Mouse (Mus musculus): ENCODE measurements at regions not wholly inside any gene's neighbourhood (a gene's known extent, or its start where the extent isn't known, plus 50 kb on each side); places are given as distances from the start of the nearest gene placed in this dataset.

DNA sequence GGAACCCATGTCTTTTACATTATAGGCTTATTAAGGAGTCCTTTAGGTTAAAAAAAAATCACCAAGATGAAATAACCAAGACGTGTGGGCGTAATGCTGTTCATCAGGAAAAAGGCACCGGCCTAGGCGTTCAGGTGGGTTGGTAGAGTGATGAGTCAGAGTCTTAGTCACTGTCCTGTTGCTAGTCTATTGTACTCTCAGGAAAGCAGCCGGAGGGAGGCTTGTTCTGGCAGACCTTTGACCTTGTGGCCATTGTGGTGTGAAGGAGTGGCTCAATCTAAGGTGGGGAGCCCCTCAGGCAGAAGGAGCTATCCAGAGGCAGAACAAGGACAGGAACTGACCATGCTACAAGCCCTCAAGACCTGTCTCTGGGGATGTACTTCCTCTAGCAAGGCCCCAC is 686.8 kb downstream of the Egfem1 start:
- no peak overlapping the region for H3K27ac ChIP-seq (ENCODE audit: low read length)
- no peaks in the 10 kb centered on the region for H3K36me3 ChIP-seq (ENCODE audit: control insufficient read depth, insufficient read depth, low read length)
- H3K4me1 ChIP-seq (ENCODE audit: control insufficient read depth, insufficient read depth, low read length) = no peaks in the 10 kb centered on the region
- no peak for ATAC-seq (ENCODE audit: insufficient read depth, low FRiP score)
- 75% methylated on average over 5 of the region's 5 CpGs for WGBS
- H3K27me3 ChIP-seq (ENCODE audit: control insufficient read depth, insufficient read depth, low read length) = no peaks in the 10 kb centered on the region
- no peak overlapping the region for H3K4me2 ChIP-seq (ENCODE audit: low read depth, low read length)
- no peak overlapping the region for H3K9ac ChIP-seq (ENCODE audit: low read length)
- no peaks in the 10 kb centered on the region for H3K9me3 ChIP-seq (replicated peaks; ENCODE audit: control insufficient read depth, low read length)
- no peak overlapping the region for H3K4me3 ChIP-seq (replicated peaks; ENCODE audit: low read length)

DNA sequence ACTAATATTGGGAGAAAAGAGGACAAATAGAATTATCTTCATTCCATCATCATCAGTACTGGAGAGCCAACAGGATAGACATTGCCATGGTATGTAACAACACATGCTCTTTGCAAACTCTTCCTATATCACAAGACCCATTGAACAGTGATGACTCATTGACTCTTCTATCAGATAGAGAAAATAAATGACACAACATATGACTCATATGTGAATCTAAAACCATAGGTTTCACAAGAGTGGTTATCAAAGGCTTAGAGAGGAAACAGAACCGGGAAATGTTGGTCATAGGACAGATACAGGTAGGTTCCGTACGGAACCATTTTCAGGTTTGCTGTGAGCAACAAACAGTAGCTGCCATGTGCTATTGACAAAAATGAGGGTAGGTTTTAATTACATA is 682.2 kb downstream of the Egfem1 start:
- Histone ChIP-seq H3K4me2 (ENCODE audit: low read depth, low read length) (no peak overlapping the region), H3K27ac (ENCODE audit: low read length) (no peak overlapping the region), H3K9me3 (replicated peaks; ENCODE audit: control insufficient read depth, low read length) (no peaks in the 10 kb centered on the region), H3K4me3 (replicated peaks; ENCODE audit: low read length) (no peak overlapping the region), H3K36me3 (ENCODE audit: control insufficient read depth, insufficient read depth, low read length) (no peaks in the 10 kb centered on the region), H3K9ac (ENCODE audit: low read length) (no peak overlapping the region), H3K4me1 (ENCODE audit: control insufficient read depth, insufficient read depth, low read length) (no peaks in the 10 kb centered on the region), H3K27me3 (ENCODE audit: control insufficient read depth, insufficient read depth, low read length) (no peaks in the 10 kb centered on the region)
- 93% methylated on average over 3 of the region's 3 CpGs for WGBS
- no peak for ATAC-seq (ENCODE audit: insufficient read depth, low FRiP score)

DNA sequence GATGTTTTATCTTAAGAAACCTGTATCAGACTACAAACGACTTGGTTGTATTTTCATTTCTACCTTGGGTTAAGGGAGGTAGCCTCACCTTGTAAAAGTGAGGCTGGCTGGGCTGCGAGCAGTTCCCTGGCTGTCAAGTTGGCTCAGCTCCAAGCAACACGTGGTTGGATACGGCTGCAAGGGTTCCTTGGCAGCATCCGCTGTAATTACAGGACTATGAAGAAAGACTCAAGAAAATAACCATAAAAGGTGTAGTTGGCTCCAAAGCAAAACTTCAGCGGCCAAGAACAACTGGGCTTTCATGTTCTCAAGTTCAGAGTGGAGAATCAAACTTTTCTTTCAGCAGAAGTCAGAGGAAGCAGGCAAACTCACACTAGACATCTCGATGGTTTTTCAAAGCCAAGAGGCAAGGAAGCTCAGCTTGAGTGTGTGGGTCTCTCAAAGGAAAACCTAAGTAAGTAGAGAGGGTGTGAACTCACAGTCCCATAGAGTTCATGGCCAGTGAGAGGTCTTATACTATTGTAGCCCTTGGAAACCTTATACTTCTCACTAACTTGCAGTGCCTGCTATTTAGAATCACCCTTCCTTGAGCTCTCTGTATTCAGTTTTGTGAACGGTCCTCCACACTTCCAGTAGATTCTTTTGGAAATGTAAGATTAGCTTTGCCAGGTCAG is 676.1 kb downstream of the Egfem1 start:
- ATAC-seq (ENCODE audit: insufficient read depth, low FRiP score) = no peak
- no peaks in the 10 kb centered on the region for H3K27me3 ChIP-seq (ENCODE audit: control insufficient read depth, insufficient read depth, low read length)
- H3K27ac ChIP-seq (ENCODE audit: low read length) = peak overlapping the region; percentile 46; the same call in 1 of the 2 replicates
- no peaks in the 10 kb centered on the region for H3K9me3 ChIP-seq (replicated peaks; ENCODE audit: control insufficient read depth, low read length)
- H3K36me3 ChIP-seq (ENCODE audit: control insufficient read depth, insufficient read depth, low read length) = no peaks in the 10 kb centered on the region
- 48% methylated on average over 8 of the region's 8 CpGs for WGBS
- no peaks in the 10 kb centered on the region for H3K4me1 ChIP-seq (ENCODE audit: control insufficient read depth, insufficient read depth, low read length)
- no peak overlapping the region for H3K4me2 ChIP-seq (ENCODE audit: low read depth, low read length)
- H3K4me3 ChIP-seq (replicated peaks; ENCODE audit: low read length) = no peak overlapping the region
- no peak overlapping the region for H3K9ac ChIP-seq (ENCODE audit: low read length)
